Mouse (Mus musculus): ENCODE results near the gene Mif4gd.

GRCm38 (mm10) chr11:115598309-115598708 lies 14.5 kb downstream of the Mif4gd start:
- no peak for TF ChIP-seq CTCF (IDR thresholded peaks at IDR 0.05; ENCODE audit: borderline replicate concordance, insufficient read depth, low read depth, low read length)
- TF ChIP-seq POLR2A (IDR thresholded peaks at IDR 0.05; ENCODE audit: borderline replicate concordance, insufficient read depth, low read length): no peak
